Mouse (Mus musculus): Measurements from ENCODE around the gene Usp36.

GRCm38 (mm10) chr11:118318678-118319077 lies 28.6 kb upstream of the Usp36 start:
- TF ChIP-seq CTCF (IDR thresholded peaks at IDR 0.05; ENCODE audit: low read depth, low read length), result peak; percentile 81
- no peak for TF ChIP-seq POLR2A (IDR thresholded peaks at IDR 0.05; ENCODE audit: insufficient read depth, low read length)
- TF ChIP-seq EP300 (IDR thresholded peaks at IDR 0.05; ENCODE audit: insufficient read depth, low read depth, low read length), result no peak
